Mouse (Mus musculus) forebrain, embryonic 10.5 days (tissue): ENCODE data around the gene Usp40. TPM values are rescaled to one million over a fixed set of nuclear protein-coding genes. Genes with fewer than 3 reads are reported as not detected.

ENCODE experiments used
- DNase-seq: peaks from one replicate; pipeline ENCODE4 v3.0.0-alpha.2; 2017; ENCODE audit warnings: low spot score; ENCODE audit errors: extremely low spot score
- H3K27ac ChIP-seq: fragments of 300-500 bp; sonication (generic); 2 replicates; pipeline ENCODE4 v1.5.1; 2016; ENCODE audit warnings: mild to moderate bottlenecking
- H3K27me3 ChIP-seq: fragments of 300-500 bp; sonication (generic); 2 replicates; pipeline ENCODE4 v1.6.1; 2016; ENCODE audit warnings: mild to moderate bottlenecking; ENCODE audit not compliant: poor library complexity, severe bottlenecking
- H3K36me3 ChIP-seq: fragments of 300-500 bp; sonication (generic); replicated peaks from 2 replicates; pipeline ENCODE4 v1.6.1; 2016; ENCODE audit warnings: mild to moderate bottlenecking, moderate library complexity
- H3K4me1 ChIP-seq: fragments of 300-500 bp; sonication (generic); 2 replicates; pipeline ENCODE4 v1.6.1; 2016
- H3K4me3 ChIP-seq: fragments of 300-500 bp; sonication (generic); 2 replicates; pipeline ENCODE4 v1.5.1; 2016; ENCODE audit warnings: mild to moderate bottlenecking, moderate library complexity
- H3K9me3 ChIP-seq: fragments of 300-500 bp; sonication (generic); 2 replicates; pipeline ENCODE4 v1.6.1; 2016; ENCODE audit warnings: mild to moderate bottlenecking, moderate library complexity
- WGBS: fragments of 180-500 bp; shearing (Covaris S2); methylation state at CpG from one replicate; pipeline ENCODE4 v1.1.7; 2016; 5-methylcytosine and 5-hydroxymethylcytosine counted together
- polyA plus RNA-seq: library from polyadenylated mRNA; unstranded; fragments of >200 nt; fragmentation: Nextera tagmentation; extraction: Ambion mirVana; gene quantifications from 2 replicates; pipeline ENCODE4 v1.2.1, GENCODE M21; 2016

Usp40 gene
- polyA plus RNA-seq, 1 experiment from 2014 or later, result 36.9 TPM

DNA sequence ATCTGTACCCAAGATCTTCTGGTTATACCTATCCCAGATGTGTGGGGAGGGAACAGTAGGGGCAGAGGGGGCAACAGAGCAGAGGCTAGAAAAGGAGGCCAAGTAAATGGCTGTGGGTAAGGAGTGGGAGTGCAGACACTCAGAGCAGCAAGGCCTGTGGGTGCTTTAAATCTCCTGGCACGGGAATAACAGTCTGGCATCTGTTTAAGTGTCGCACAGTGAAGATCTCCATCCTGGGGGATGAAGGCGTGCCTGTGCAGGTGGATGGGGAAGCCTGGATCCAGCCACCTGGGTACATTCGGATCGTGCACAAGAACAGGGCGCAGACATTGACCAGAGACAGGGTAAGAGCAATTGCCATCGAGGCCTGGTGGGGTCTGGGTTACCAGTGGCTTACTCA is 72.3 kb downstream of the Usp40 start:
- H3K4me1 ChIP-seq, result no peaks in the 10 kb centered on the region
- 94% methylated on average over 7 of the region's 7 CpGs for WGBS
- no peaks in the 10 kb centered on the region for H3K9me3 ChIP-seq
- no peak overlapping the region for H3K4me3 ChIP-seq
- H3K36me3 ChIP-seq, result peaks cover 98% of the 10 kb centered on the region
- no peak overlapping the region for H3K27ac ChIP-seq
- H3K27me3 ChIP-seq, result no peaks in the 10 kb centered on the region
- no peak for DNase-seq

DNA sequence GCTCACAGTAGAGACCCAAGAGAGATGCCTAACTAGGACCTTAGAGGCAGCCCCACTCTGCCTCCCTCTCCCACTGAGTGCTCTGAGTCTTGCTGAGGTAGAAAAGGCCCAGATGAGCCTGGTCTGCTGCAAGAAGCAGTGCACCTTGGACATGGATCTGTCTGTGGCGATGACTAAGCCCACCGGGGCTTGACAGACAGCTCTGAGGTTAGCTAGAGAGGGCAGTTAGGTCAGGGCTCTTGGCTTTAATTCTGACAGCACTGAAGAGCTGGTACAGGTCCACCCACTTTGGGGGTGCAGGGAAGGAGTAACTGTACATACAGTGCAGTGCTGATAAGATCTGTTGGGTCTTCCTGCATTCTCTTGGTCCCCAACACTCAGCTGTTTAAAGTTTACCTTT is 72.8 kb downstream of the Usp40 start:
- no peak overlapping the region for H3K27ac ChIP-seq
- no peak overlapping the region for H3K4me3 ChIP-seq
- WGBS, result 88% methylated on average over 2 of the region's 2 CpGs
- H3K9me3 ChIP-seq, result no peaks in the 10 kb centered on the region
- H3K27me3 ChIP-seq, result no peaks in the 10 kb centered on the region
- no peak for DNase-seq
- peaks cover 98% of the 10 kb centered on the region for H3K36me3 ChIP-seq
- no peaks in the 10 kb centered on the region for H3K4me1 ChIP-seq

DNA sequence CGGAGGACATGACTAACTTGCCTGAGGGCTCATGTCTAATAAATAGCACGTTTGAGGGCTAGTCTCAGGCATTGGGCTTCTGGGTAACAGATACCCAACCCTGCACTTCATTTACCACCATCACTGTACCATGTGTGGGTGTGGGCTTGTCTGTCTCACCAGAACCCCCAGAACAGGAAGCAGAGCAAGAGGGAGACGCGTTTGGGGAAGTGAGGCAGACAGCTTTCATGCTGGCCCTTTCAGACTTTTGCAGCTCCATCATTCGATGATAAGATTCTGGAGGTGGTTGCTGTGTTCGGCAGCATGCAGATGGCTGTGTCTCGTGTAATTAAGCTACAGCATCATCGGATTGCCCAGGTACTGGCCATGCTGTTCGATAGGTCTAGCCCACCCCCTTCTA is 73.3 kb downstream of the Usp40 start:
- no peaks in the 10 kb centered on the region for H3K9me3 ChIP-seq
- no peaks in the 10 kb centered on the region for H3K27me3 ChIP-seq
- H3K27ac ChIP-seq, result no peak overlapping the region
- WGBS, result 92% methylated on average over 9 of the region's 9 CpGs
- DNase-seq, result no peak
- peaks cover 98% of the 10 kb centered on the region for H3K36me3 ChIP-seq
- H3K4me1 ChIP-seq, result no peaks in the 10 kb centered on the region
- H3K4me3 ChIP-seq, result no peak overlapping the region

DNA sequence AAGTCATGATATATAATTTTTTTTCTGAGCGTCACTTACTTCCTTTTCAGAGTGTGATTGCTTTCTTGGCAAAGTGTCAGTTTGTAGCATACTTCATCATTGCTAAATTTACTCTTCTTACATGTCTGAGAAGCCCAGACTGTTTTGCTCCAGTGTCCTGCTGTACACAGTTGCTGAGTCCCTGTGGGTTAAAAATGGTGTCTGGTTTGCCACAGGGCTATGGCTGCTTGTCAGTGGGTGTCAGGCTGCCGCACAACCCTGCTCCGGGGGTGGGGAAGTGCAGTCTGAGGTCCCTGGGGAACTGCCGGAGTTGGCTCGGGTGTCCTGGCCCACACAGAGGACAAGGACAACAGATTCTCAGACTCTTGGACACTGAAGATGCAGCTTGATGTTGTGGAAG is 75.3 kb downstream of the Usp40 start:
- H3K9me3 ChIP-seq, result no peaks in the 10 kb centered on the region
- no peak overlapping the region for H3K4me3 ChIP-seq
- 90% methylated on average over 5 of the region's 5 CpGs for WGBS
- no peak overlapping the region for H3K27ac ChIP-seq
- no peaks in the 10 kb centered on the region for H3K4me1 ChIP-seq
- H3K27me3 ChIP-seq, result no peaks in the 10 kb centered on the region
- no peak for DNase-seq
- H3K36me3 ChIP-seq, result peaks cover 96% of the 10 kb centered on the region

DNA sequence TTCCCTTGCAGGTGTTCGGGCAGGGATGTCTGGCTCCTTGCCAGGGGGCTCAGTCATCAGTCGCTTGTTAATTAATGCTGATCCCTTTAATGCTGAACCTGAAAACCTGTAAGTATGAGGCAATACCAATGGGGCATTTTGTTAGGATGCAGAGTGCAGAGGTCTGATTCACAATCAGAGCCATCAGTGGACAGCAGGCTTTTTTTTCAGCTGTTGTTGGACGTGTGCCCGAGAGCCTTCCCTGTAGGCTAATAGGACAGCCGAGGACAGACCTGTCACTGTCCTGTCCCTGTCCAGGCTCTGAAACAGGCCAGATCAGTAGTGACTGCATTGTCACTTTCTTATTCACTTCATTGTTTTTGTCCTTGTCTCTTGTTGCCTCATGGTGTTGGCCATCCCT is 78.6 kb downstream of the Usp40 start:
- Histone ChIP-seq H3K4me1 (no peaks in the 10 kb centered on the region), H3K27me3 (no peaks in the 10 kb centered on the region), H3K36me3 (peaks cover 96% of the 10 kb centered on the region), H3K9me3 (no peaks in the 10 kb centered on the region), H3K27ac (no peak overlapping the region), H3K4me3 (no peak overlapping the region)
- WGBS, result 89% methylated on average over 5 of the region's 5 CpGs
- no peak for DNase-seq

DNA sequence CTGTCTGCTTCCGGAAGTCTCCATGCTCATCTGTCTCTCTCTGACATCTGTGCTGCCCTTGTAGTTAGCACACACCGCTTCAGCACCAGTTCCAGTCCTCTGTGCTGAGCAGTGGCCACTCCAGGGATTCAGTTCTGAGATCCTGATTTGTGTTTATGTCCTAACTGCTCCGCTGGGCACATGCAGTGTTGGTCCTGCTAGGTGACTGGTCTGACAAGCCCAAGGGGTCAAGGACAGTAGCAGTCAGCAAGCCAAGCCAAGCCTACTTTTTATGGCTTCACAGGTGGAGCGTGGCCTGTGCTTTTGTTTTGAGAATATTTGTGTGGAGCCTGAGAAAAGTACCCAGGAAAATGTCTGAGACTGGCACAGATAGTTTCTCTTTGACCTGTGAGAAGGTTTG is 83.5 kb downstream of the Usp40 start:
- WGBS, result 97% methylated on average over 4 of the region's 4 CpGs
- Histone ChIP-seq H3K36me3 (peaks cover 95% of the 10 kb centered on the region), H3K27ac (no peak overlapping the region), H3K4me3 (no peak overlapping the region), H3K9me3 (no peaks in the 10 kb centered on the region), H3K4me1 (no peaks in the 10 kb centered on the region), H3K27me3 (no peaks in the 10 kb centered on the region)
- no peak for DNase-seq

DNA sequence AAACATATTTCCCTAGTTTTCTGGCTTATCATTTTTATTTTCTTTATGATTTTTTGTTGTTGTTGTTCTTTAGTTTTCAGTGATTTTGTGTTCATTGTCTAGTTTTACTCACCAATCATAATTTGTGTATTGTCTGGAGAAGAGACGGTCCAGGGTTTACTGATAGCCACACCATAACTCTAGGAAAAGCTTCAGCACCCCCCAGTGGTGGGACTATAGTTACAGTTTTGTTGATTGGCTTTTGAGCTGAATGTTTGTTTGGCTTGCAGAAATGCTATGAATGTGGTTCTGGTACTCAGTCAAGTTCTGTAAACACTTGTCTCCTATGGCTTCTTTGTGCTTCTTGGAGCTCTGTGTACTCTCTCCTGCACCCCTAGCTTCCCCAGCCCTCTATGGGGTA is 85.7 kb downstream of the Usp40 start:
- Histone ChIP-seq H3K36me3 (peaks cover 96% of the 10 kb centered on the region), H3K27me3 (no peaks in the 10 kb centered on the region), H3K9me3 (no peaks in the 10 kb centered on the region), H3K4me1 (no peaks in the 10 kb centered on the region), H3K4me3 (no peak overlapping the region), H3K27ac (no peak overlapping the region)
- no peak for DNase-seq
- WGBS, result 84% methylated on average over 1 of the region's 1 CpGs

DNA sequence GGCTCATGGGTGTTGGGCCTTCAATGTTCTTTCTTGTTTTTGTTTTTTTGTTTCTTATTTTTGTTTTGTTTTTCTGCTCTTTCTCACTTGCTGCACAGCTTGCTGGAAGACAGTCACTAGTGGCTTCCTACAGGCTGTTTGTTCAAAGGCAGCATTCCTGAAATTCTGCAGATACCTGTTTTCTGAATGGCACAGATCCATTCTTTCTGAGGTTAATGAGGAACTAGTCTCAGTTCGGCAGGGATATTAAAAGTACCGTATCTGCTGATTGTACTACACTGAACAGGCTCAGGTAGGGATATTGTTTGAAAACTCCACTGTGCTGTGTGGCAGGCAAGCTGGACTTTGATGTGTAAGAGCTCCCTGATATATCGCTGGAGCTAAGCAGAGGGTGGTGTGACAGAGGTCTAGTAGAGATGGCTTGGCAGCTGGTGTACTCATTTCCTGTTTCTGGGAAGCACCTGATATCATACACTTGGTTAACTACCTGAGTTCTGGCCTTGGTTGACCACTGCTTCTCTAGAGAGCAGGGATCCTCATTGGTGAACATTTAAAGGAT is 88.2 kb downstream of the Usp40 start:
- no peak overlapping the region for H3K27ac ChIP-seq
- no peaks in the 10 kb centered on the region for H3K27me3 ChIP-seq
- H3K4me3 ChIP-seq, result no peak overlapping the region
- DNase-seq, result no peak
- no peaks in the 10 kb centered on the region for H3K4me1 ChIP-seq
- WGBS, result 93% methylated on average over 3 of the region's 3 CpGs
- H3K9me3 ChIP-seq, result no peaks in the 10 kb centered on the region
- H3K36me3 ChIP-seq, result peaks cover 95% of the 10 kb centered on the region

DNA sequence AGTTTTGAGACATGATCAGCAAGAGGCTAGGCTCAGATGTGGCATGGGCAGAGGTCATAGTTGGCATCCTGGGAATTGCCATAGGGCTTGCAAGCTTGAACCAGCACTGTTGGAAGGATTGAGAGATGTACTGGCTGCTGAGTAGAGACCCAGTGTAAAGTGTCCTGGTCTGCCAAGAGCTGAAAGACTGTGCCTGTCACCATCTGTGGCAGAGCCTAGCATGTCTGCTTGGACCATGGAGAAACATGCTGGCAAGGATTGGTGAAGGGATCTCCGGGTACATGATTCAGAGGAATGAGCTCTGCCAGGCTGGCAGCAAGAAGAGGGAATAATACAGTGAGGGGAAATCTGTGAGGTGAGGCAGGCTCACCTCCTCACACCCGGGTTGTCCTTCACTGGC is 90.3 kb downstream of the Usp40 start:
- no peaks in the 10 kb centered on the region for H3K27me3 ChIP-seq
- 93% methylated on average over 2 of the region's 2 CpGs for WGBS
- H3K9me3 ChIP-seq, result no peaks in the 10 kb centered on the region
- H3K4me1 ChIP-seq, result no peaks in the 10 kb centered on the region
- no peak overlapping the region for H3K27ac ChIP-seq
- DNase-seq, result no peak
- H3K36me3 ChIP-seq, result peaks cover 82% of the 10 kb centered on the region
- H3K4me3 ChIP-seq, result no peak overlapping the region

DNA sequence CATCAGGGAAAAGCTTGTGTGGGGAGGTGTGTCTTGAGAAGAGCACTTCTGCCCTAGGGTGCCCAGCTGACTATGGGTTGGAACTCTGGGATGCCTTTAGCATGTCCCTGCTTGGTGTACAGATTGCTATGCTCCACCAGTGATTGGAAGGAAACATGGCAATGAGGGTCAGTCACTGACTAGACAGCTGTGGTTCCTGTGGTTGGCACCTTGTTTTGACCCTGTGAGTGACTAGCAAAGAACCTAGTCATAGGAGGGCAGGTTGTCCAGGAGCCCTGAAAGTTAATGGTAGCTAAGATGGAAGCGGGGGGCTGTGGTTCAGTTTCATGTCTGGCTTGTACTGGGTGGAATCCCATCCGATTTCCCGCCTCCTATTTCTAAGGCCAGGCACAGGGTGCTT is 91.0 kb downstream of the Usp40 start:
- DNase-seq, result no peak
- no peaks in the 10 kb centered on the region for H3K4me1 ChIP-seq
- no peaks in the 10 kb centered on the region for H3K9me3 ChIP-seq
- WGBS, result 91% methylated on average over 3 of the region's 3 CpGs
- H3K27me3 ChIP-seq, result no peaks in the 10 kb centered on the region
- no peak overlapping the region for H3K4me3 ChIP-seq
- peaks cover 78% of the 10 kb centered on the region for H3K36me3 ChIP-seq
- no peak overlapping the region for H3K27ac ChIP-seq

DNA sequence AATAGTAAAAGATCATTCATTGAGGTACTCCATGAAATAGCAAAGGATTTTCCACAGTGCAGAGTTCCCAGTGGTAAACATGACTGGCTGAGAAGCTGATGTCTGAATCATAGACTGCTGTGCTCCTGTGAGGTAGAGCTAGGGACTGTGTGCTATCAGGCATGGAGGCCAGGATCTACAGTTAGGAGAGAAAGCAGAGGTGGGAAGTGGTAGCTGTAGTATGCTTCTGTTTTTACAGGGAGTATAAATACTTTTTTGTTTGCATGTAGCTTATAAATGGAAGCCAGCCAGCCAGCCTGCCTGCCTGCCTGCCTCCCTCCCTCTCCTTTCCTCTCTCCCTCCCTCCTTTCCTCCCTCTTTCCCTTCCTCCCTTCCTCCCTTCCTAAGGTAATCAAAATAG is 95.0 kb downstream of the Usp40 start:
- Histone ChIP-seq H3K27me3 (no peaks in the 10 kb centered on the region), H3K4me1 (no peaks in the 10 kb centered on the region), H3K27ac (no peak overlapping the region), H3K9me3 (no peaks in the 10 kb centered on the region), H3K36me3 (peaks cover 51% of the 10 kb centered on the region), H3K4me3 (no peak overlapping the region)
- no peak for DNase-seq

DNA sequence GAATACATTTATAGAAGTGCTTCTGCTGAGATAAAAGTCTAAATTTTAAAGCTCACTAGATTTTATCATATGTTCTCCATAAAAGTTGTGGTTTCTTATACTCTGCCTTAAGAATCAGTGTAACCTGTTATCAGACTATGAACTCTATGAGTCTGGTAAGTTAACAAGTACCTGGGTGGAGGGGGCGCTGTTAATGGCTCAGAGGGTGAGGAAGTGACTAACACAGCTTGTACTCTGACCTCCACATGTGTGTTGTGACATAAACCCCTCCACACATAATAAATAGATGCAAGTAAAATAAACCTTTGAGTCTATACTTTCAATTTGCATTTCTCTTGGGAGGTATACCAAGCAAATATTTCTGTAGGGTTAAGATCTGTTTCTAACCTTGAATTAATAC is 97.9 kb downstream of the Usp40 start:
- no peaks in the 10 kb centered on the region for H3K27me3 ChIP-seq
- no peaks in the 10 kb centered on the region for H3K4me1 ChIP-seq
- no peak overlapping the region for H3K27ac ChIP-seq
- no peak for DNase-seq
- peaks cover 32% of the 10 kb centered on the region for H3K36me3 ChIP-seq
- no peak overlapping the region for H3K4me3 ChIP-seq
- H3K9me3 ChIP-seq, result no peaks in the 10 kb centered on the region
- 84% methylated on average over 1 of the region's 1 CpGs for WGBS

DNA sequence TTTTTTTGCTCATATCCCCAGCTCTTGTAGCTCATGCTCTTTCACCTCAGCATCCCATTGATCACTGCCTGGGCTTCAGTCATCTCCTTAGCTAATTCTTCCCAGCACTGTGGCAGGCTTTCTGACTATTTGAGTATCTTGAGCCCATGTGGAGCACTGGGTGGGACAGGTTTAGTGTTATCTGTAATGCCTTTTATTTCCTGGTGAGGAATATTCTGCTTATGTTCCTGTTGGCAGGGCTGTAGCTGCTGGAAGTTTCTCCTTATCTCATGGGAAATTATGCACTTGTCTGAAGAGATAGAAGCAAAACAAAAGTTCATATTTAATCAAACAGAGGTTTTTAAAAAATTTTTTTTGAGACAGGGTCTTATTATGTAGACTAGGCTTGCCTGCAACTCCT is 98.8 kb downstream of the Usp40 start:
- Histone ChIP-seq H3K36me3 (peaks cover 23% of the 10 kb centered on the region), H3K27ac (no peak overlapping the region), H3K9me3 (no peaks in the 10 kb centered on the region), H3K4me3 (no peak overlapping the region), H3K27me3 (no peaks in the 10 kb centered on the region), H3K4me1 (no peaks in the 10 kb centered on the region)
- no peak for DNase-seq

DNA sequence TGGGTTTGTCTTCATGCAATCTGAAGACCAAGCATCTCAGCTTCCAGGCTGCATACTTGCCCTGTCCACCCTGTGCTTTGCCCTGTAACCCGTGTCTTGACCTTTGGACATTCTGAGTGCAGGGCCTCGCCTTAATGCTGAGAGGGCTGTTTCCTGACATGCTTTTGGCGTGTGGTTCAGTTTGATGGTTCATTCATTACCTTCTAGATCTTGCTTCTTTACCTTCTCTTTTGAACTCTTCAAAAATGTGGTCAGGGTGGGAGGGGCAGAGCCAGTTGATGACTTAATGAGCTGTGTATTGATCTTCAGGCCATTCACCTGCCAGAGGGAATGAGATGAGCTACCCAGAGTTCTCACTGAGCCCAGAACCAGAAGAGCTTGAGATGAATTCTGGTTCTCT is 99.6 kb downstream of the Usp40 start:
- H3K4me3 ChIP-seq, result no peak overlapping the region
- no peaks in the 10 kb centered on the region for H3K9me3 ChIP-seq
- 81% methylated on average over 3 of the region's 3 CpGs for WGBS
- no peaks in the 10 kb centered on the region for H3K27me3 ChIP-seq
- no peak for DNase-seq
- peaks cover 22% of the 10 kb centered on the region for H3K36me3 ChIP-seq
- H3K4me1 ChIP-seq, result no peaks in the 10 kb centered on the region
- no peak overlapping the region for H3K27ac ChIP-seq
